Mouse (Mus musculus): ENCODE measurements around the gene Fat4. TPM values are rescaled to one million over a fixed set of nuclear protein-coding genes. Genes with fewer than 3 reads are reported as not detected.

The Fat4 gene
- polyA plus RNA-seq, 1 experiment = 0.13 TPM

- Histone ChIP-seq H3K27me3 (ENCODE audit: control insufficient read depth, insufficient read depth, low read length, poor library complexity, severe bottlenecking) (no peaks in the 10 kb centered on the region), H3K4me3 (ENCODE audit: low read depth, low read length) (no peak overlapping the region), H3K27ac (ENCODE audit: insufficient read depth, low read length) (no peak overlapping the region), H3K9ac (ENCODE audit: low read depth, poor library complexity, severe bottlenecking) (no peak overlapping the region), H3K36me3 (ENCODE audit: control insufficient read depth, insufficient read depth, low read length, poor library complexity, severe bottlenecking) (no peaks in the 10 kb centered on the region), H3K4me1 (ENCODE audit: control insufficient read depth, insufficient read depth, low read length) (no peaks in the 10 kb centered on the region), H3K9me3 (replicated peaks; ENCODE audit: control insufficient read depth, insufficient read depth, low read length, poor library complexity, severe bottlenecking) (no peaks in the 10 kb centered on the region)
- no peak for TF ChIP-seq CTCF (IDR thresholded peaks at IDR 0.05; ENCODE audit: low read depth, low read length)
- TF ChIP-seq POLR2A (IDR thresholded peaks at IDR 0.05; ENCODE audit: insufficient read depth, low read length) = no peak
- TF ChIP-seq EP300 (IDR thresholded peaks at IDR 0.05; ENCODE audit: insufficient read depth, low read depth, low read length) = no peak
Observed at GRCm38 (mm10) chr3:38928076-38928686, 41.4 kb downstream of the Fat4 start.

- Histone ChIP-seq H3K9me3 (replicated peaks; ENCODE audit: control insufficient read depth, insufficient read depth, low read length, poor library complexity, severe bottlenecking) (no peaks in the 10 kb centered on the region), H3K4me3 (ENCODE audit: low read depth, low read length) (no peak overlapping the region), H3K27me3 (ENCODE audit: control insufficient read depth, insufficient read depth, low read length, poor library complexity, severe bottlenecking) (no peaks in the 10 kb centered on the region), H3K36me3 (ENCODE audit: control insufficient read depth, insufficient read depth, low read length, poor library complexity, severe bottlenecking) (no peaks in the 10 kb centered on the region), H3K9ac (ENCODE audit: low read depth, poor library complexity, severe bottlenecking) (no peak overlapping the region), H3K27ac (ENCODE audit: insufficient read depth, low read length) (no peak overlapping the region), H3K4me1 (ENCODE audit: control insufficient read depth, insufficient read depth, low read length) (no peaks in the 10 kb centered on the region)
- TF ChIP-seq EP300 (IDR thresholded peaks at IDR 0.05; ENCODE audit: insufficient read depth, low read depth, low read length) (no peak), POLR2A (IDR thresholded peaks at IDR 0.05; ENCODE audit: insufficient read depth, low read length) (no peak), CTCF (IDR thresholded peaks at IDR 0.05; ENCODE audit: low read depth, low read length) (no peak)
Observed at GRCm38 (mm10) chr3:38928751-38929150, 42.0 kb downstream of the Fat4 start.

- no peak for TF ChIP-seq POLR2A (IDR thresholded peaks at IDR 0.05; ENCODE audit: insufficient read depth, low read length)
- Histone ChIP-seq H3K9me3 (replicated peaks; ENCODE audit: control insufficient read depth, insufficient read depth, low read length, poor library complexity, severe bottlenecking) (no peaks in the 10 kb centered on the region), H3K4me1 (ENCODE audit: control insufficient read depth, insufficient read depth, low read length) (no peaks in the 10 kb centered on the region), H3K4me3 (ENCODE audit: low read depth, low read length) (no peak overlapping the region), H3K27ac (ENCODE audit: insufficient read depth, low read length) (no peak overlapping the region), H3K9ac (ENCODE audit: low read depth, poor library complexity, severe bottlenecking) (no peak overlapping the region), H3K27me3 (ENCODE audit: control insufficient read depth, insufficient read depth, low read length, poor library complexity, severe bottlenecking) (no peaks in the 10 kb centered on the region), H3K36me3 (ENCODE audit: control insufficient read depth, insufficient read depth, low read length, poor library complexity, severe bottlenecking) (no peaks in the 10 kb centered on the region)
Observed at GRCm38 (mm10) chr3:38934780-38935179, 48.0 kb downstream of the Fat4 start.

DNA sequence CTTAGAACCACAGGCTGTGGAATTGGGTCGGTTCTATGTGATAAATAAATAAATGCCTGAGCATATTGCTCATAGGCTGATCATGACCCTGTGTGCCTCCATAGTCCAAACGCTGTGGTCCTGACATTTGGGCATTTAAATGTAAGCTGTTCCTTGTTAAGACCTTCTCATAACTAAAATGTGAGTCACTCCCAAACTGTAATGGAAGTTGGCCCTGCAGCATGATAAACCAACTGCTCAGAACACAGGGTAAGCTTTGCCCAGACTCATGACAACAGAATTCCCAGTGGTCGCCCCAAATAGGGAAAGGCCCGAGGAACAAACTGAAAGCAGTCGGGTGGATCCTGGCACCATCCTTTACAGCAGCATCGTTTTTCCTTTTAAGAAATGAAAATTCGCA, 49.7 kb downstream of the Fat4 start:
- TF ChIP-seq CTCF (IDR thresholded peaks at IDR 0.05; ENCODE audit: low read depth, low read length) (no peak), EP300 (IDR thresholded peaks at IDR 0.05; ENCODE audit: insufficient read depth, low read depth, low read length) (no peak), POLR2A (IDR thresholded peaks at IDR 0.05; ENCODE audit: insufficient read depth, low read length) (no peak)
- H3K9me3 ChIP-seq (replicated peaks; ENCODE audit: control insufficient read depth, insufficient read depth, low read length, poor library complexity, severe bottlenecking) = no peaks in the 10 kb centered on the region
- no peaks in the 10 kb centered on the region for H3K4me1 ChIP-seq (ENCODE audit: control insufficient read depth, insufficient read depth, low read length)
- no peak overlapping the region for H3K9ac ChIP-seq (ENCODE audit: low read depth, poor library complexity, severe bottlenecking)
- H3K27ac ChIP-seq (ENCODE audit: insufficient read depth, low read length) = no peak overlapping the region
- no peaks in the 10 kb centered on the region for H3K36me3 ChIP-seq (ENCODE audit: control insufficient read depth, insufficient read depth, low read length, poor library complexity, severe bottlenecking)
- H3K4me3 ChIP-seq (ENCODE audit: low read depth, low read length) = no peak overlapping the region
- H3K27me3 ChIP-seq (ENCODE audit: control insufficient read depth, insufficient read depth, low read length, poor library complexity, severe bottlenecking) = no peaks in the 10 kb centered on the region

- Histone ChIP-seq H3K27me3 (ENCODE audit: control insufficient read depth, insufficient read depth, low read length, poor library complexity, severe bottlenecking) (no peaks in the 10 kb centered on the region), H3K4me1 (ENCODE audit: control insufficient read depth, insufficient read depth, low read length) (no peaks in the 10 kb centered on the region), H3K4me3 (ENCODE audit: low read depth, low read length) (no peak overlapping the region), H3K9ac (ENCODE audit: low read depth, poor library complexity, severe bottlenecking) (no peak overlapping the region), H3K27ac (ENCODE audit: insufficient read depth, low read length) (no peak overlapping the region), H3K9me3 (replicated peaks; ENCODE audit: control insufficient read depth, insufficient read depth, low read length, poor library complexity, severe bottlenecking) (no peaks in the 10 kb centered on the region), H3K36me3 (ENCODE audit: control insufficient read depth, insufficient read depth, low read length, poor library complexity, severe bottlenecking) (no peaks in the 10 kb centered on the region)
- TF ChIP-seq CTCF (IDR thresholded peaks at IDR 0.05; ENCODE audit: low read depth, low read length) (no peak), EP300 (IDR thresholded peaks at IDR 0.05; ENCODE audit: insufficient read depth, low read depth, low read length) (no peak), POLR2A (IDR thresholded peaks at IDR 0.05; ENCODE audit: insufficient read depth, low read length) (no peak)
Observed at GRCm38 (mm10) chr3:38937159-38937558, 50.4 kb downstream of the Fat4 start.

- TF ChIP-seq EP300 (IDR thresholded peaks at IDR 0.05; ENCODE audit: insufficient read depth, low read depth, low read length) (no peak), CTCF (IDR thresholded peaks at IDR 0.05; ENCODE audit: low read depth, low read length) (no peak), POLR2A (IDR thresholded peaks at IDR 0.05; ENCODE audit: insufficient read depth, low read length) (no peak)
- no peak overlapping the region for H3K27ac ChIP-seq (ENCODE audit: insufficient read depth, low read length)
- no peak overlapping the region for H3K4me3 ChIP-seq (ENCODE audit: low read depth, low read length)
- H3K9me3 ChIP-seq (replicated peaks; ENCODE audit: control insufficient read depth, insufficient read depth, low read length, poor library complexity, severe bottlenecking) = no peaks in the 10 kb centered on the region
- no peaks in the 10 kb centered on the region for H3K4me1 ChIP-seq (ENCODE audit: control insufficient read depth, insufficient read depth, low read length)
- no peak overlapping the region for H3K9ac ChIP-seq (ENCODE audit: low read depth, poor library complexity, severe bottlenecking)
- no peaks in the 10 kb centered on the region for H3K36me3 ChIP-seq (ENCODE audit: control insufficient read depth, insufficient read depth, low read length, poor library complexity, severe bottlenecking)
- H3K27me3 ChIP-seq (ENCODE audit: control insufficient read depth, insufficient read depth, low read length, poor library complexity, severe bottlenecking) = no peaks in the 10 kb centered on the region
Observed at GRCm38 (mm10) chr3:38938136-38938535, 51.4 kb downstream of the Fat4 start.
